Mouse (Mus musculus): ENCODE data around the gene Natd1. TPM values are rescaled to one million over a fixed set of nuclear protein-coding genes. Genes with fewer than 3 reads are reported as not detected.
A peak's percentile ranks its signal among the peaks of the same experiment; 100 is the strongest.

The Natd1 gene
- total RNA-seq, 2 experiments from 2014 or later = 30.8 TPM

DNA sequence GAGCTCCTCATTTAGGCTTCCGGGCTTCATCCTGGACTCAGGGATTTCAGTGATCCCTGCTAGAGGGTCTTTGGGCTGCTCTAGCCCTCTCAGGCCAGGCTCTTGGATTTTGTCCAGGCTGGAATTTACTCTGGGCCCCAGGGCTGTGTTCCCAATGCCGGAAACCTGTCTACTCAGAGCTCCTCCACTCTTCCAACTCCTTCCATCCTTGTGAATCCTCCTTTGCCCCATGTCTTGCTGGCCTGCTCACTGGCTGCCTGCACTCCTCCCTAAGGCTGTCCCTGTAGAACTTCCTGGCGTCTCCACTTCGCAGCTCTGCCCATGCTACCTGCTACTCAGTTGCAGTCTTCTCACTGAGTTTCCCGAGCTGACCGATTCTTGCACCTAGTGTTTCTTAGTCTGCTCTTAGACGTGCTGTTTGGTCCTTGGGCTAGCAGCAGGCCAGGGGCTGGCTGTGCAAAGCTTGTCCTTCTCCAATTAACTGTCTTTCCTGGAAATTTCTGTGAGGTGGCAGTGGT lies 18.0 kb upstream of the Natd1 start:
- no peak for DNase-seq (ENCODE audit: low spot score in 2 of 2)

DNA sequence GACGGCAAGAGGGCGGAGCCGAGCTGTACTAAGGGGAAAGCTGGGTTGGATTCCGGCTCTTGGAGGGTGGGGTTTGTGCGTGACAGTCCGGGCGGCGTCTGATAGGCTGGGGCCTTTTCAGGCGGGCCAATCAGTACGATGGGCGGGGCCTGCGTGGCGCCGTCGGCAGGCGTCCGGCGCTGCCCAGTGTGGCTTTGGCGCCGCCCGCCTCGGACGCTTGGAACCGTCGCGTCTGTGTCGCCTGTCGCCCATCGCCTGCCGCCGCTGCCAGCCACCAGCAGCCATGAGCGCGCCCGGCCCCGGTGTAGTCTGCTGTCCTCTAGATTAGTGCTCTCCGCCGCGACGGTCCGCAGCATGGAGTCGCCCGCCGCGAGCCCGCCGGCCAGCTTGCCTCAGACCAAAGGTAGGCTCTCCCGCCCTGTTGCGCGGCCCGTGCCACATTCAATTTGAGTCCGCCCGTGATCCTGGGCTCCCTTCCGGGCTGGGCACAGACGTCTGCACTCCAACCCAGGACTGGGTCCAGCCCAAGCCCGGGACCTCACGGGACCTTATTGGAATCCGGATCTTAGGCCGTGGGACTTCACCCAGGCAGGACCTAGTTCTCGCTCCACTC lies 17.4 kb upstream of the Natd1 start, which contains the start of gene Map2k3:
Gene Map2k3 (plus strand): TSS at position 165 of the 613 bp plus-strand sequence.
- peak; percentile 91 to 93 for DNase-seq (ENCODE audit: low spot score in 2 of 2)

DNA sequence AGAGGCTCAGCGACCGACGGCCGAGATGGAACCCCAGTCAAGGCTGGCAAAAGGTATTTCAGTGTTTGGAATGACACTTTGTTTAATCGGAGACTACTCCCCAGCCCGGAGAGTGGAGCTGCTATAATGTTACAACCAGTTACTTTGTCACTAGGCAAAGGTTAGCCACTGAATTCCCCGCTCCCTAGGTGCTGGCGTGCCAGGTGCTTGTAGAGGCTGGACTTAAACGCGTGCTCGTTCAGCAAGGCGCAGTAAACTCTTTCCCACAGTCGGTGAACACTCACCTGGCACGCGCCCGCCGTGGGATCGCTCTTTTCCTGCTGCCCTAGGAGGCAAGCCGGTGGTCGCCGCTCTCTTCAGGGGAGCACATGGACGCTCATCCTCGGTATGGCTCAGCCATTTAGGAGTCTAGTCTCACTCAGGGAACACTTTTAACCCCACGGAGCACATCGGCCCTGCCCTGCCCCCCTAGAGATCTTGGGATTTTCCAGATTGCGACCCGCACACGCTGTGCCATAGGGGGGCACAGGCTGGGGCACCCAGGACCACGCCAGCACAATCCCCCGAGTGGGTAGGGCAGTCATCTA lies 16.8 kb upstream of the Natd1 start:
- DNase-seq (ENCODE audit: low spot score in 2 of 2) = no peak

DNA sequence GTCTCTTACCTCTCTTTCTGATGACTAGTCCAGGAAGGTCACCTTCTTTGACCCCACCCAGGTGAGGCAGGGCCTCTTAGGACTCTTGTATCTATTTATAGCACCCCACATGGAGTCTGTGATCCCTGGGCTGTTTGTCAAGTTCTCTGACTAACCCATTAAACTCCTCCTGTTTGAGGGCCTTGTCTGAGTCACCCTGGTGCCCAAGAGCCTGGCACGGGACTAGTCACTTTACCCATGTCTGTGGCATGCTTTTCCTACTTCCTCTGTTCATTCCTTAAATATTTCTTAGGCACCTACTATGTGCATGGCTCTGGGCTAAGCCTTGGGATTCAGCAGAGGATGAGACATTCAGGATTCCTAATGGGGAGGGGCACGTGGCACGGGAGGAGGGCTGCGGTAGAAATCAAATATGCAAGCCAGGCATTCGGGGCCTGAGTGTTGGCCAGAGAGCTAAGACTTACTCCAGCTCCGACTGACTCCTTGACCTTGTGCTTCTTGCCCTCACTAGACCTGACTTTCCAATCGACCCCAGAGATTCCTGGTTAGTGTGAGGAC lies 16.3 kb upstream of the Natd1 start:
- no peak for DNase-seq (ENCODE audit: low spot score in 2 of 2)

DNA sequence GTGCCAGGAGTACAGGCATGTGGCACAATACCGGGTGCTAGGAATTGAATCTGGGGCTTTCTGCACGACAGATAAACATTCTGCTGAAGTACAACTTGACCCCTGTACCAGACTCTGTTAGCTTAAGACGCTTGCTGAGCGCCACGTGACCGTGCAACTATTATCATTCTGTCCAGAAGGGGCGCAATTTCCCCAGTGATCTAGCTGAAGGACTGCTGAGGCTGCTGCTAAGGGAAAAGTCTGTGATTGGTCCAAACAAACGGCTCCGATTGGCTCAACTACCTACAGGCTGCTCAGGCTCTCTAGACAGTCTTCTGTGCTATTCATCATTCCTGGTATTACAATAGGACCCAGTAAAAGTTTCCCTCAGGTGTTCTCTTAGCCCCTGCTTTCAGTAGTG lies 12.7 kb upstream of the Natd1 start:
- peak; percentile 68 to 75 for DNase-seq (ENCODE audit: low spot score in 2 of 2)

DNA sequence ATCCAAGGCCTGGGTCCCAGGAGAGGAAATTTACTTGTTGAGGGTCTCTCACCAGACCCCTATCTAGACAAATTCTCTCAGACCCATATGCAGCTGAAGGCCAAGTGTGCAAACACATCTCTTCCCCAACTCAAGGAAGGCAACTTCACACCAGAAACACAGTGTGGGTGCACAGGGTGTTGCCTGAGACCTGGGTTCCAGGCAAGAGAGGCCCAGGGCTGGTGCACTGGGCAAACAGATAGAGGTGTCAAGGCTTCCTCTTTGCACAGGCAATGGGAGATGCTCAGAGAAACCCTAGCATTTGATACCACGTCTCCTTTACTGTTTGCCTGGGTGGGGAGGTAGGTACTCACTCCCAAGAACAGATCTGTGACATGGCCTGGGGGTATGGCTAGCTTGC lies 10.4 kb upstream of the Natd1 start:
- no peak for DNase-seq (ENCODE audit: low spot score in 2 of 2)

DNA sequence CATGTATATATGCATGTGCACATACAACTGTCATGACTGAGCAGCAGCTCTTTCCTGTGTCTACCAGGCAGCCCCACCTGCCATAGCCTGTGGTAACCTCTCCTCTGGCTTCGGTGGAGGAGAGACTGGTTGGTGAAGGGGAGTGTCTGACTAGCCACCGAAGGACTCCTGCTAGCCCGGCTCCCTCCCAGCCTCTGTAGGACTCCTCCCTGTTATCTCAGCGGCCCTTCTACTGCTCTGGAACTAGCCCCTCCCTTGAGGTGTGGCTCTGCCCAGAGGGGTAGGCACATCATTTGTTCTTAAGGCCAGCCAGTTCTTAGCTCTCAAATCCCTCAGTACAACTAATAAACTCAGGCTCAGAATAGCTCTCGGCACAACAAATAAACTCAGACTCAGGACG lies 9.9 kb upstream of the Natd1 start:
- DNase-seq (ENCODE audit: low spot score in 2 of 2) = no peak

DNA sequence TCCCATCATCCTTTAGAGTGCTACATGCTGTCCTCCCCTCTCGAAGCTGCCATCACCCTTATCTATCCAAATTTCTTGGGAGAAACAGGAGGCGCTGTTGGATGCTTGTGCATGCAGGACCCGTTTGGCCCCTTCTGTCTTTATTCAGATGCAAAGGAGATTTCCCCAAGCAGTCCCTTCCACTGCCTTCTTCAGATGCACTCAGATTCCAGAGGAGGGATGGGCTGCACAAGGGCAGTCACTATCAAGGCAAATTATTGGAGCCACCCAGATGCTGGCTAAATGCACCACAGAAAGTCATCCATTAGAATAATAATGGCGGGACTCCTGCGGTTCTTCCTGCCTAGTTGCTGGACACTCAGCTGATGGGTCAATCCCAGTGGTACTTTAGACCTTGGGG lies 8.4 kb upstream of the Natd1 start:
- DNase-seq (ENCODE audit: low spot score in 2 of 2) = no peak

DNA sequence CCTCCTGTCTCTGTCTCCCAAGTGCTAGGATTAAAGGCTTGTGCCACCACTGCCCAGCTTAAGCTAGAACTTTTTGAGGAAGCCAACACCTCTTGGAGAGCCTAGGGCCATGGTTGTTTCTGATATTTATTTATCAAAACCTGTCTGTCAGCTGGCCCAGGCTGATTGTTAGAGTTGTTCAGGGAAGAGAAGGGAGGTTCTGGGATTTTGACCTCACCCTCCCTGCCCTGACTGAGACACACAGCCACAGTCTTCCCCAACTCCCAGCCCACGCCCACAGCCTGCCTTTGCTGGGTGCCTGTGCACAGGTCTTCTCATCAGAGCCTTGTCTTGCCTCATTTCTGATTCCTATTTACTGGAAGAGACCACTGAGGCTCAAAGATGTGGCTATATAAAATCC lies 7.6 kb upstream of the Natd1 start:
- no peak for DNase-seq (ENCODE audit: low spot score in 2 of 2)

DNA sequence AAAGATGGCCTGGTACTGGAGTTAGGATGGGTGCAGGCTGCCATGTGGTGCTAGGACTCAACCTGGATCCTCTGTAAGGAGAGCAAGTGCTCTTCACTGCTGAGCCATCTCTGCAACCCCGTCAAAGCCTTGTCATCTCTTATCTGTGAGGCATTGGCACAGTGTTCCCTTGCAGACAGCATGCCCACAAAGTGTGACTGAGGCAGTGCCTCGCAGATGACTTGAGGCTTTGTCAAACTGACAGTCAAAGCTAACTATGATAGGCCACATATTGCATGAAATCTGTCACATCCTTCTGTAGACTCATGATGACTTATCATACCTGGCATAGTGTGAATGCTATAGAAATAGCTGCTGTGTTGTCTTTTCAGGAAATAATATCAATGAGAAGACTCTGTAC lies 5.5 kb upstream of the Natd1 start:
- DNase-seq (ENCODE audit: low spot score in 2 of 2) = no peak

DNA sequence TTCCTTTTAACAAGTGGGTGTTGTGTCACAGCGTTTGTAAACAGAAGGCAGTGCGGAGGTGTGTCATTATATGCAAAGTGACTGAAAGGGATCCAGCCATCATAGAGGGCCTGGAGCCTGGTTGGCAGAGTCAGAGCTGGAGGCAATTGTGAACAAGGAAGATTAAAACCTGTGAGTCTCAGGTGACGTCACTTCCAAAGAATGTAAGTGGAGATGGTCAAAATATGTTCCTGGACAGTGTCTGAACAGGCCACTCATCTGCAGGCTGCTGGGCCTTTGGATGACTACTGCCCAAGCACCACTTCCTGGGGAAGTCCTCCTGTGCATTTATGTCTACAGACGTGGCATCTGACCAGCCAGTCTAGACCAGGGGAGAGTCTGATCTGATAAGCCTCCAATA lies 651 bp upstream of the Natd1 start:
- no peak for DNase-seq (ENCODE audit: low spot score in 2 of 2)

DNA sequence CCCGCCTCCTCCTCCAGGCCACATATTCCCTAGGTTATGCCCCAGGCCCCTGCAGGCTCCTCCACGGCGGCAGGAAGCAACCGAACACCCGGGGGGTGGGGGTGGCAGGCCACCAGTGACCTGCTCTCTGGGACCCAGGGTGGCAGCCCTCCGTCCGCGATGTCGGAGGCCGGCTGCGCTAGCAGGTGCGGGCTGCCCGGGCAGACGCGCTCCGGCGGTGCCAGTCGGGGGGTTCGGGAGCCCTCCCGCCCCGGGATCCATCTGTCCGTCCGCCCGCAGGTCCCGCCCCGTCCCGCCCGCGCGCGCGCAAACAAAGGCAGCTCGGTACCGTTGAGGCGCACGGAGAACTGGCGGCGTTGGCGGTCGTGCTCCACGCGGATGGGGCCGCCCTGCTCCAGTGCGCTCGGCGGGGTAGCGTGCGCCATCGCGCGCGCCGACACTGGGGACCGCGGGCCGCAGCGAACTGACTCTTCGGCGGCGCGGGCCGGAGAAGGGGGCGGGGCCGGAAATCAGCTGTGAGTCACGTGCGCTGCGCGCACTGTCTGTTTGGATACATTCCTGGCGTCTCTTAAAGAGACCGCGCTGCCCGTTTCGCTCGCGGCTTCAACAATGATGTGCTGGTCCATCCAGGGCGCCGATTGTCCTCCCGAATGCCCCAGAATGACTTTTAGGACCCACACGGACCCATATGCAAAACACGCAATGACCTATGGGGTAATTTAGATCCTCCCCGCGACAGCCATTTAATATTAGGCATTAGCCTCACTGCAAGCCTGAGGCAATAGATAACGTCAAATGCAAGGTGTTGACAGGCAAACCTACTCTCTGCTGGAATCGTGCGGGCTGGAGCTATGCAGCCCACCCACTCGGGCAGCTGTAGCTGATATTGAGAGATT lies 1.0 kb downstream of the Natd1 start:
- peak; percentile 73 to 83 for DNase-seq (ENCODE audit: low spot score in 2 of 2)

DNA sequence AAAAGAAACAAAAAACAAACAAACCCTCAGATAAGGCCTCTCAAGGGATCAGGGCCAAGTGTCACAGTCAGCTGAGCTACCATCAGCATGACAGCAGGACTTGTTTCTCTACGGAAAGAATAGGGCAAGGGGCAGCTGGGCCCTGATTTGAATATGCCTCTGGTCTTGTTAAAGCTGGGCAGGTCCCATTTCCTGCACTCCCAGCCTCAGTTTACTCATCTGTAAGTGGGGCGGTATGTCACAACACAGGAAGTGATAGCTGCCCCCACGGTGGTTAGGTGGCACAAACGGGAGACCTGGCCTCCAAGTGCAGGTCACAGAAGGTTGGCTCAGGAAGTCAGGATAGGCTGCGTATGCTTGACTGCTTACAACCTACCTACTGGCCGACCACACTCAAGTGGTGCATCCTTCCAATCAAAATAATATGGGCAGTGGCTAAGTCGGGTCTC lies 2.0 kb downstream of the Natd1 start:
- DNase-seq (ENCODE audit: low spot score in 2 of 2) = no peak

DNA sequence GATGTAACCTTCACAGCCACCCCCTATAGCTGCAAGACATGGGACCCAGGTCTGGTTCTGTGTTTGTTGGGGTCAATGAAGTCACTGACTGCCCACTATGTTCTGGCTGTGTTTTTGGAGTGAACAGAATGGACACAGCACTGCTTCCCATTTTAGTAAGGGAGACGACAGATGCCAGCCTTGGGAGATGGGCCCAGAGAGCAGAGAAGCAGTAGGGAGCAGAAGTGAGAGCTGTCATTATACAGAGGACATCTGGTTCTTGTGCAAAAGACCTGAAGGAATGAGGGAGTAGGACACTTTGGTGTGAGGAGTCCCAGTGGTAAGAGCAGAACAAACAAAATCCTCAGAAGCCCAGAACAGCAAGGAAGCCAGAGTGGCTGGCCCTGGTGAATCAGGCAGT lies 4.9 kb downstream of the Natd1 start:
- no peak for DNase-seq (ENCODE audit: low spot score in 2 of 2)

DNA sequence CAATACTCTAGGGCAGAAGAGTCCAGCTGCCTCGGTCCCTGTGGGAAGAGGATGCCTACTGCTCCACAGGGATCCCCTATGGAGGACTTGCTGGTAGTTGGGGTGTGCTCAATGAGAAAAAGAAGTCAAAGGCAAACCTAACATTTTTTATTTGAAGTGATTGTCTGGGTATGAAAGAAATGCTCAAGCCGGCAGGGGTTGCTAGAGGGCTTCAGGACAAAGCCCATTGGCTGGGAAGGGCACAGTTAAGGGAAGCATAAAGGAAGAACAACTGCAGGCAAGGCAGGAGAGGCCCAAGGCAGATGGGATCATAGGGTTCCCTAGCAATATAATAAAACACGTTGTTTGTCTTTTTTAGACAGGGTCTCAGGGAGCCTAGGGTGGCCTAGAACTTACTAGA lies 6.5 kb downstream of the Natd1 start:
- no peak for DNase-seq (ENCODE audit: low spot score in 2 of 2)

DNA sequence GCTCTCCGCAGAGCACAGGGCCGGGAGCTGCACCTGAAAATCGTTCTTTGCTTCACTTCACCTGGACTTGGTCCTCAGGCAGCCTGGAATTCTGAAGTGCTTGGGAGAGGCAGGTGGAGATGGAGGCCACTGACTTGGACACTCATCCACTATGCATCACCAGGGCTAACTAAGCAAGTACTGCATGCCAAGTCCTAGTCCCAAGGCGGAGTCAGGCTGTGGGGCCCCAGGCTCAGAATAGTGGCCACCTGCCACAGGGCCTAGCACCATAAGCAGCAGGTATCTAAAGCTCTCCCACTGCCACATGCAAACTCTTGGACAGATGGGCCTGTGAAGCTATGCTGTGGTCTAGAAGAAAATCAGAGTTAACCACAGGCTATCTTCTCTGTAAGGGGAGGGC lies 8.1 kb downstream of the Natd1 start:
- no peak for DNase-seq (ENCODE audit: low spot score in 2 of 2)

DNA sequence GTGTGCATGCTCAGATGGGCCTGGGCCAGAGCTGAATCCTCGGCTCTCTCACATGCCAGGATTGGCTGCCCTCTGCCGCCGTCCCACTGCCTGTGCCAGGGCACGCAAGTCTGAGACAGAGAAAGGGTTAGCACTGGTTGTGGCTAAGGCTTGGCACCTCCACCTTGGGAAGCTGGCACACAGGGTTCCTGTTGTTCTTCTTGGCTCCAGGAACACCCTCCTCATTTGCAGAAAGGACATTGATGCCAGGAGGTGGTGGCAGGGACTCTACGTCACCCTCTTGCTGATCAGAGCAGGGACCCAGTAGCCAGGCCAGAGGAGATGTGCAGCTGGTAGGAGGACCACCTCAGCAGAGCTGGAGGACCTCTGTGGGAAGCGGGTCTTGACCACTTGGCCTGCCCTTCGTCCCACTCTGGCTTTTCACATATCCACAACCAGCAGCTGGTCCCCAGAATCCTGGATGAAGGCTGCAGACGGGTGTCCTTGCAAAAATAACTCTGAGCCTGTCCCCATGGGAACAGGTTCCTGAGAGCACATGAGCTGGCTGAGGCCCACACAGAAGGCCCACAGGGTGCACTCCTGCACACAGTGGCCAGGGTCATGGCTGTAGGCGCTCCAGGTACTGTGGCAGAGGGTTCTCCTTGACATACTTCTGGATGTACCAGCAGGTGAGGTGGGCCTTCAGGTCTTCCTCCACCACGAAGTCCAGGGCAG lies 9.0 kb downstream of the Natd1 start:
- no peak for DNase-seq (ENCODE audit: low spot score in 2 of 2)

DNA sequence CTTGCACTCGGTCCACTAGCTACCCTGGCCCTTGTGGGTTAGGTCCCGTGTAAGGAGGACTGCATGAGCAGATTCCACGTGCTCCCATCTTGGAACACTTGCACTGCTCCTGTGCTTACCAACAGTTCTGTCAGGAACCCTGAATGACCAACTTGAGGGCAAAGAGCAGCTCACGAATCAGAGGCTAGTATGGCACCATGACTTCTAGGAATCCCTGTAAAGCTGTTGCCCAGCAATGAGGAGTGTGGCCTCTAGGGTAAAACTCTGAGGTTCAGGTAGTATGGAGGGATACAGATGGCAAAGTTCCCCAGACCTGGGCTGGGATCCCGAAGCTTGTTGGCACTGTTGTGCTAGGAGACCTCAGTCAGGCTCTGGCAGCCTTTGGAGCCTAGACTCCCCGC lies 10.9 kb downstream of the Natd1 start:
- no peak for DNase-seq (ENCODE audit: low spot score in 2 of 2)

DNA sequence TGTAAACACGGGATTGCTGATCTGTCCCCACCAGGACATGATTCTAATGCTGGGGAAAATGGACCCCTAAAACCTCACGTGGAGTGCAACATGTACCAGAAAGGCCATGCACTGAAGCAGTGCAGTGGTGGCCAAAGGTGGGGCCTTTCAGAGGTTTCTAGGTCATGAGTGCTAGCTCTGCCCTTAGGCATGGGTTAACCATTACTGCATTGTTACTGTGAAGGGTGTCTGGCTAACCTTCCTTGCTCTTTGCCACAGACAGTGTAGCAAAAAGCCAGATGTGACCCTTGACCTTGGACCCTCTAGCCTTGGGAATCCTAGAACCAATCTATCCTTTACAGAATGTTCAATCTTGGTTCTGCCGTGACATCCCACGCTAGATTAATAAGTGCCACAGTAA lies 12.1 kb downstream of the Natd1 start:
- DNase-seq (ENCODE audit: low spot score in 2 of 2) = no peak

DNA sequence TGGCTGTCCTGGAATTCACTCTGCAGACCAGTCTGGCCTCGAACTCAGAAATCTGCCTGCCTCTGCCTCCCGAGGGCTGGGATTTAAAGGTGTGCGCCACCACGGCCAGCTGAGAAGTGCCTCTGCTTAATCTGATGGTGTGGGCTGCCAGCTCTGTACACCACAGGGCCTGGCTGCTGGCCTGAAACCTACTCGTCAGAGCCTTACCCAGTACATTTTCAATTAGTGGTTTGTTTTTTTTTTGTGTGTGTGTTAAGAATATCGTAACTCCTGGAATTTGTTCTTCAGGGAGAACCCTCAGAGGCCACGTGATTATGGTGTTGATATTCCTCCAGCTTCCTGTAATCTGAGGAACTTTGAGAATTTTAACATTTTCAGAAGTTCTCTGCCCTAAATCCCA lies 12.5 kb downstream of the Natd1 start:
- DNase-seq (ENCODE audit: low spot score in 2 of 2) = no peak

DNA sequence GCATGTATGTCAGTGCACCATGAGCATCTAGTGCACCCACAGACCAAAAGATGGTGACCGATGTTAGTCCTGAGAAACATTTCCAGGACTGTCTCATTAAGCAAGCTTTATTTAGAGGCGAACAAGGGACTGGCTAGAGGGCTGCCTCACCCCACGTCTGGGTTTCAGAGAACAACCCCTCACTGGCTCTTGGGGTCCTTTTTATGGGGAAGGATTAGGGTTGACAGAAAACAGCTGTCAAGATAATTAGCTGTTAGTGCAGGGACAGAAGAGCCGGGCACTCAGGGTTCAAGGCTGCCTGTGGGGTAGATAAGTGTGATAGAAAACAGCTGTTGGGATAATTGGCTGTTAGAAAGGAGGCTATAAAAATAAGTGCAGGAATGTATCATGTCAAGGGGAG lies 18.6 kb downstream of the Natd1 start:
- DNase-seq (ENCODE audit: low spot score in 2 of 2) = no peak
